Mouse (Mus musculus): ENCODE measurements at regions not wholly inside any gene's neighbourhood (a gene's known extent, or its start where the extent isn't known, plus 50 kb on each side); places are given as distances from the start of the nearest gene placed in this dataset.

- no peak for DNase-seq (ENCODE audit: inconsistent ontology term)
Measured at GRCm38 (mm10) chr5:149908376-149909078, 109.9 kb upstream of the Rxfp2 start.

- peak; percentile 62 for DNase-seq (ENCODE audit: inconsistent ontology term)
Measured at GRCm38 (mm10) chr5:149909108-149909739, 109.3 kb upstream of the Rxfp2 start.

- DNase-seq (ENCODE audit: inconsistent ontology term), result no peak
Measured at GRCm38 (mm10) chr5:149909971-149910370, 108.5 kb upstream of the Rxfp2 start.

DNA sequence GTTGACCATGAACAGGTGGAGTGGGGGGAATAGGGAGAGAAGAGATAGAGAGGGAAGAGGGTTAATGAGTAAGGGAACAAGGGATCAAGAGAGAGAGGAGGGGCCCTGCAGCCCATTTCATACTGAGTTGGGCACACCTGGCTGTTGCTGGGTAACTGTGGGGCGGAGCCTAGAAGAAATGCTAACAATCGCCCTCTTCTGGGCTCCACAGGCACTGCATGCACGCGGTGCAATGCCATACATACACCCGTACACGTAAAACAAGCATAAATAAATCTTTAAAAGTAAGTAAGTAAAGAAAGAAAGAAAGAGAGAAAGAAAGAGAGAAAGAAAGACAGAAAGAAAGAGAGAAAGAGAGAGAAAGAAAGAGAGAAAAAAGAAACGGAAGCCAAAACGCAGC lies 106.5 kb upstream of the Rxfp2 start:
- DNase-seq (ENCODE audit: inconsistent ontology term), result no peak

- DNase-seq (ENCODE audit: inconsistent ontology term), result no peak
Measured at GRCm38 (mm10) chr5:149915761-149916160, 102.7 kb upstream of the Rxfp2 start.

DNA sequence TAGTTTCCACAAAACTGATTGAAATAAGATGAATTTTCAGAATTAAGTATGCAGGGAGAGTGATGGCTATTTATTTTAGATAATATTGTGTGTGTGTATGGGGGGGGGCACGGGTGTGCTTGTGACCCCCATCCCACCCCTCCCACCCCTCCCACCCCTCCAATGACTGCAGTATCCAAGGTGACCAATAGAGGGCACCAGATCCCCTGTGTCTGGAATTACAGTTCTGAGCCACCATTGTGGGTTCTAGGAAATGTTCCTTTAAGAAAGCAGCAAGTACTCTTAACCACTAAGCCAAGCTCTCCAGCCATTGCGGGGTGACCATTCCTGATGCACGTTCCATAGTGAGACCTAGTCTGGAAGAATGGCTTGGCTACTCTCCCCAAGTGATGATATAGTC lies 101.1 kb upstream of the Rxfp2 start:
- DNase-seq (ENCODE audit: inconsistent ontology term), result no peak

GRCm38 (mm10) chr5:149919097-149919496 lies 99.4 kb upstream of the Rxfp2 start:
- no peak for DNase-seq (ENCODE audit: inconsistent ontology term)

DNA sequence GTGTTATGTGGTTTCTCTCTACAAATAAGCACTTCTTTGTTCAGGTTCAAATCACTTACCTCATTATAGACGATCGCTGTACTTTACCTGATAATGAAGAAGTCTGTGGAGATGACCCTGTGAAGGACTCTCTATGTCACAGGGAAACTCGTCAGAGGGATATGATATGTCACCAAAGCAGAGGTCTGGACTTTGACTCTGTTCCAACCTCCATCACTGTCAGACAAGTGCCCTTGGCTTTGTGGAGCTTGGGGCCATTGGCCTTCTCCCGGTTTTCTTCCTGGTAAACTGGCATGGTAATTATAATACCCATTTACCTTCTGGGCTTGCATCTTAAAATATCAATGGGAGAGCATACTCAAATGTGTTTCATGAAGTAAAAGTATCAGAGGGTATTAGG lies 98.1 kb upstream of the Rxfp2 start:
- DNase-seq (ENCODE audit: inconsistent ontology term), result no peak

- DNase-seq (ENCODE audit: inconsistent ontology term), result no peak
Measured at GRCm38 (mm10) chr5:149924501-149924900, 94.0 kb upstream of the Rxfp2 start.

GRCm38 (mm10) chr5:149926786-149927185 lies 91.7 kb upstream of the Rxfp2 start:
- DNase-seq (ENCODE audit: inconsistent ontology term), result no peak

DNA sequence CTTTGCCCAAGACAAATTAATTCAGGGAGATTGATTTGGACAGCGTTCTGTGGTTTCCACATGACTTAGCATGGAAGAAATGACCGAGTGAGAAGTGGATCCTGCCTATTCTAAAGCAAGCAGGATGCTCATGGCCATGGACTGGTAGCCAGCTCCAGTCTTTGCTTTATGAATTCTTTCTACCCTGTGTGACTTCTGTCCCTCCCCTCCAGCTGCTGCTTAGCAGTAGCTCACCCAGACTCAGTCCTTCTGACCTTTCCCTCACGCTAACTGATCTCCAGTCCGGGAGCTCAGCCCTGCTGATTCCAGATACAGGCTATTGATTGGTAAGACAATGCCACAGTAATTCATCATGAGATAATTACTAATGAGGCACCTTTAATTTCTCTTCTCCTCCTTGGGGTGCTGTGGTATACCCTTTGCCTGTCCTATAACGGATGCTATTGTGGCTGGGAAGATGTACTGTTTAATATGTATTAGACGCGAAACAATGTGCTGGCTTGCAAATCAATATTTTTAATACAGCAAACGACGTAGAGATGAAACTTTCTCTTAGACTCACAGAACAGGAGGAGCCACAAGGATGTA lies 86.8 kb upstream of the Rxfp2 start:
- peak; percentile 12 for DNase-seq (ENCODE audit: inconsistent ontology term)

- DNase-seq (ENCODE audit: inconsistent ontology term), result no peak
Measured at GRCm38 (mm10) chr5:149932220-149932619, 86.3 kb upstream of the Rxfp2 start.

- no peak for DNase-seq (ENCODE audit: inconsistent ontology term)
Measured at GRCm38 (mm10) chr5:149945651-149946050, 72.8 kb upstream of the Rxfp2 start.

DNA sequence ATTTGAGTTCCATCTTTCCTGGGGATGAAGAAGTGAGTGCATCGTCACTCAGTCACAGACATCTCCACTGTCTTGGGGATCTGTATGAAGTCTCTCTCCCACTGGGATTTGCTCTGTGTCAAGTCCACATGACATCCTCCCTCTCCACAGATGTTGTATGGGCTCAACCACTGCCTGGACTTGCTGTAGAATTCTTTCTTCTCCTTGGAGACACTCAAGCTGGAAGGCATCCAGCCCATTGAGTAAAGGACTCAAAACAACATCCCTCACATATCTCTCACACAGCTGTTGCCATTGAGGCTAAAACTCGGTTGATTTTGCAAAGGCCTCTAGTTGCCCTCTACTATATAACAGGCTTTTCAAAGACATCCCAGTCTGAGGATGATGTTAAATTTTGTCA lies 71.0 kb upstream of the Rxfp2 start:
- DNase-seq (ENCODE audit: inconsistent ontology term), result no peak

DNA sequence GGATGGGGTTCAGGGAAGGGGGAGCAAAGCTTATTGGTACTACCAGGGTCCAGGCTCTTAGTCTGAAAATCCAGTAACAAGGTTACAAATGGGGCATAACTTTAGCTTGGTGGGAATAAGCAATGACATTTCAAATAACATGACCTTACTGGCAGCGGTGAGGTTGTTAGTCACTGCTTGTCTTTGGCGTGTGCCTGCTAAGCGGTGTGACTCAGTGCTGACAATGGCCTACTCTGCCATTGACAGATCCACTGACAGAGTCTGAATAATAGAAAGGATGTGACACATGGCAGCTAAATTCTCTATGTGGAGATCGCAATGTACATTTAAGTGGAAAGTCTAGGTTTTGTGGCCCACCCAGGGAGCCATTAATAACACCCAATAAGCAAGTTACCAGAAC lies 61.5 kb upstream of the Rxfp2 start:
- DNase-seq (ENCODE audit: inconsistent ontology term), result peak; percentile 56

GRCm38 (mm10) chr5:149961178-149961577 lies 57.3 kb upstream of the Rxfp2 start:
- no peak for DNase-seq (ENCODE audit: inconsistent ontology term)

GRCm38 (mm10) chr5:149964748-149965147 lies 53.7 kb upstream of the Rxfp2 start:
- DNase-seq (ENCODE audit: inconsistent ontology term), result no peak
